Mouse (Mus musculus) C2C12 (cell line): ENCODE measurements around the gene Tex12. TPM values are rescaled to one million over a fixed set of nuclear protein-coding genes. Genes with fewer than 3 reads are reported as not detected.

Experiments used
- H3K27me3 ChIP-seq: one replicate; pipeline ENCODE4 v1.6.1; 2011; ENCODE audit not compliant: control insufficient read depth, insufficient read depth, insufficient read length
- H3K36me3 ChIP-seq: one replicate; pipeline ENCODE4 v1.6.1; 2011; ENCODE audit not compliant: control insufficient read depth, insufficient read depth
- H3K4me3 ChIP-seq: one replicate; pipeline ENCODE4 v1.5.1; 2011; ENCODE audit warnings: mild to moderate bottlenecking, control low read depth; ENCODE audit not compliant: poor library complexity, insufficient read depth, severe bottlenecking
- H3K79me2 ChIP-seq: one replicate; pipeline ENCODE4 v1.6.1; 2011; ENCODE audit not compliant: control insufficient read depth, insufficient read depth
- H3K79me3 ChIP-seq: one replicate; pipeline ENCODE4 v1.6.1; 2011; ENCODE audit warnings: low read depth, control low read depth
- H3ac ChIP-seq: one replicate; pipeline ENCODE3; 2011; ENCODE audit warnings: low read depth; ENCODE audit not compliant: control insufficient read depth, insufficient read length
- CEBPB ChIP-seq: IDR thresholded peaks from one replicate; pipeline ENCODE4 v1.6.1; 2011; ENCODE audit warnings: low read depth, mild to moderate bottlenecking, control low read depth, moderate library complexity
- CTCF ChIP-seq: IDR thresholded peaks from one replicate; pipeline ENCODE4 v1.5.1; 2011; ENCODE audit not compliant: control insufficient read depth, insufficient read depth, insufficient read length
- FOSL1 ChIP-seq: IDR thresholded peaks from one replicate; pipeline ENCODE4 v1.8.0; 2011; ENCODE audit warnings: mild to moderate bottlenecking, low read length; ENCODE audit not compliant: poor library complexity, insufficient read depth, severe bottlenecking
- MAX ChIP-seq: IDR thresholded peaks from one replicate; pipeline ENCODE4 v1.6.1; 2011; ENCODE audit warnings: mild to moderate bottlenecking, control low read depth
- MYOD1 ChIP-seq: IDR thresholded peaks from one replicate; pipeline ENCODE4 v1.6.1; 2011; ENCODE audit warnings: low read depth; ENCODE audit not compliant: control insufficient read depth, insufficient read length
- MYOG ChIP-seq: IDR thresholded peaks from one replicate; pipeline ENCODE4 v1.6.1; 2011; ENCODE audit not compliant: control insufficient read depth, insufficient read length; ENCODE audit errors: extremely low read depth
- USF1 ChIP-seq: IDR thresholded peaks from one replicate; pipeline ENCODE4 v1.6.1; 2011; ENCODE audit warnings: low read depth, mild to moderate bottlenecking, control low read depth, moderate library complexity
- polyA plus RNA-seq: library from polyadenylated mRNA; unstranded; fragments of >200 nt; fragmentation: generic; extraction: Trizol; gene quantifications from one replicate; pipeline ENCODE4 v1.2.1, GENCODE M21; 2012; ENCODE audit warnings: missing spikeins

Tex12 gene
- polyA plus RNA-seq, 1 experiment = not detected

DNA sequence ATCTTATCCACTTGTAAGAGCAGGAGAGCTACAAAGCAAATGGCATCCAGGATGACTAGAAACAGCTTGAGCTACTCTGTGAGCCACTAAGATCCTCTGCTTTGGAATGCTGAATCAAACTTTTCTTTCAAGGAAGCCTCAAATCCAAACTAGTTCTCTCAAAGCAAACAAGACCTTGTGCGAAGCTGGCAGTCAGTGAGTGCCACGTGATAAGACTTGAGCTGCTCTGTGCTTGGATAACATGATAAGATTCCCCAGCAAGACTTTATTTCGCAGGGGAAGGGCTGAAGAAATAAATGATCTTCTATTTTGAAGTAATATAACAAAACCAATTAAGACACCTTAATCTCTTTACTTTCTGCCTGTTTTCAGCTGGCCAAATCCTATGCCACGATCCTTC lies 4.8 kb upstream of the Tex12 start:
- TF ChIP-seq MYOG = no peak
- no peak for TF ChIP-seq MAX
- no peak for TF ChIP-seq MYOD1
- TF ChIP-seq USF1 = no peak
- TF ChIP-seq FOSL1 = no peak
- no peak for TF ChIP-seq CEBPB
- no peak for TF ChIP-seq CTCF
- Histone ChIP-seq H3K27me3 (no peaks in the 10 kb centered on the region), H3K79me2 (no peaks in the 10 kb centered on the region), H3K79me3 (no peaks in the 10 kb centered on the region), H3K4me3 (no peak overlapping the region), H3ac (no peak overlapping the region), H3K36me3 (no peaks in the 10 kb centered on the region)

- H3K79me2 ChIP-seq = no peaks in the 10 kb centered on the region
- H3K79me3 ChIP-seq = no peaks in the 10 kb centered on the region
- no peak overlapping the region for H3K4me3 ChIP-seq
- H3K27me3 ChIP-seq = no peaks in the 10 kb centered on the region
- H3ac ChIP-seq = no peak overlapping the region
- TF ChIP-seq CEBPB = no peak
- TF ChIP-seq USF1 = no peak
- no peak for TF ChIP-seq CTCF
- TF ChIP-seq MAX = no peak
- TF ChIP-seq MYOD1 = no peak
- no peak for TF ChIP-seq MYOG
- no peak for TF ChIP-seq FOSL1
- H3K36me3 ChIP-seq = no peaks in the 10 kb centered on the region
These were observed 4.0 kb upstream of the Tex12 start for GRCm38 (mm10) chr9:50565173-50565572.

DNA sequence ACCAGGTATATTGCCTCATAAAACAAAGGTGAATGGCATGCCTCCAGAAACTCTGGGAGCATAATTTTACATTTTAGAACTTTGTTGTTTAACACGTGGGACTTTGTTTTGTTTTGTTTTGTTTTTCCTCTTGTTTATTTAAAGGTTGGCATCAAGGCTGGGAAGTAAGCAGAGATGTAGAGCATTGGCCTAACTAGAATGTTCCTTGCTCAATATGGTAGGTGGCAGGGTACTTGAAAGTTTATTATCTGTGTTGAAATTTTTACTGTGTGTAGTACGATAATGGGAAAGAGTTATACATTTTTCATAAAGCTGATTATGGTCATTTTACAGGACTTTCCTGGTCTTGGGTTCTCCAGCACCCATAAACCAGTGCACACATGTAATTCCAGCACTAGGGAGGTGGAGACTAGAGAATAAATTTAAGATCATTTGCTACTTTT lies 814 bp upstream of the Tex12 start:
- Histone ChIP-seq H3K27me3 (no peaks in the 10 kb centered on the region), H3K79me3 (no peaks in the 10 kb centered on the region), H3K36me3 (no peaks in the 10 kb centered on the region), H3K79me2 (no peaks in the 10 kb centered on the region), H3ac (no peak overlapping the region), H3K4me3 (no peak overlapping the region)
- TF ChIP-seq MYOG (no peak), USF1 (no peak), MAX (no peak), MYOD1 (no peak), CEBPB (no peak), FOSL1 (no peak), CTCF (no peak)

- TF ChIP-seq MYOG = no peak
- no peak for TF ChIP-seq FOSL1
- TF ChIP-seq CTCF = no peak
- no peak for TF ChIP-seq MAX
- TF ChIP-seq MYOD1 = no peak
- TF ChIP-seq CEBPB = no peak
- TF ChIP-seq USF1 = no peak
- no peaks in the 10 kb centered on the region for H3K79me2 ChIP-seq
- no peak within 1 kb of the TSS for H3K4me3 ChIP-seq
- no peaks in the 10 kb centered on the region for H3K36me3 ChIP-seq
- no peaks in the 10 kb centered on the region for H3K79me3 ChIP-seq
- no peaks in the 10 kb centered on the region for H3K27me3 ChIP-seq
- H3ac ChIP-seq = no peak within 1 kb of the TSS
These were observed 6.1 kb downstream of the Tex12 start, which contains the start of gene Bco2 for GRCm38 (mm10) chr9:50555094-50555446. Bco2 (minus strand) TSS chr9:50555181.

- Histone ChIP-seq H3K4me3 (no peak within 1 kb of the TSS), H3K79me3 (no peaks in the 10 kb centered on the region), H3K27me3 (no peaks in the 10 kb centered on the region), H3K36me3 (no peaks in the 10 kb centered on the region), H3K79me2 (no peaks in the 10 kb centered on the region), H3ac (no peak within 1 kb of the TSS)
- TF ChIP-seq MYOD1 (no peak), MAX (no peak), USF1 (no peak), MYOG (no peak), CTCF (no peak), CEBPB (no peak), FOSL1 (no peak)
These were observed 6.7 kb downstream of the Tex12 start, which contains the start of gene Il18 for GRCm38 (mm10) chr9:50554241-50555093. Il18 (plus strand) TSS chr9:50554827.
